Mouse (Mus musculus): ENCODE results near the gene Cbl.
A peak's percentile ranks its signal among the peaks of the same experiment; 100 is the strongest.

The Cbl gene

GRCm38 (mm10) chr9:44127351-44127801 is 106.5 kb downstream of the Cbl start:
- no peak for DNase-seq

DNA sequence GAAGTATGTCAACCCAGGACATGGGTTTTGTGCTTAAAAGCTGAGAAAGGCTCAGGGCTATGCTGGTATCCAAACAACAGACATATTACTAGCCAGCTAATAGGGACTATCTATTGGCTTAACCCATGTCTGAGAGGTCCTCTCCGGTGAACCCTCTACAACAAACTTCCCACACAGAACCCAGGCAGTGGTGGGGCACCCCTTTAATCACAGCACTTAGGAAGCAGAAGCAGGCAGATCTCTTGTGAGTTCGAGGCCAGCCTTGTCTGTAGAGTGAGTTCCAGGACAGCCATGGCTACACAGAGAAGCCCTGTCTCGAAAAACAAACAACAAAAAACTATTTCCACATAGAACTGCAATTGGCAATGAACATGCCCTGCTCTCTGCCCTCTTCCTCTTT is 107.1 kb downstream of the Cbl start:
- no peak for DNase-seq

DNA sequence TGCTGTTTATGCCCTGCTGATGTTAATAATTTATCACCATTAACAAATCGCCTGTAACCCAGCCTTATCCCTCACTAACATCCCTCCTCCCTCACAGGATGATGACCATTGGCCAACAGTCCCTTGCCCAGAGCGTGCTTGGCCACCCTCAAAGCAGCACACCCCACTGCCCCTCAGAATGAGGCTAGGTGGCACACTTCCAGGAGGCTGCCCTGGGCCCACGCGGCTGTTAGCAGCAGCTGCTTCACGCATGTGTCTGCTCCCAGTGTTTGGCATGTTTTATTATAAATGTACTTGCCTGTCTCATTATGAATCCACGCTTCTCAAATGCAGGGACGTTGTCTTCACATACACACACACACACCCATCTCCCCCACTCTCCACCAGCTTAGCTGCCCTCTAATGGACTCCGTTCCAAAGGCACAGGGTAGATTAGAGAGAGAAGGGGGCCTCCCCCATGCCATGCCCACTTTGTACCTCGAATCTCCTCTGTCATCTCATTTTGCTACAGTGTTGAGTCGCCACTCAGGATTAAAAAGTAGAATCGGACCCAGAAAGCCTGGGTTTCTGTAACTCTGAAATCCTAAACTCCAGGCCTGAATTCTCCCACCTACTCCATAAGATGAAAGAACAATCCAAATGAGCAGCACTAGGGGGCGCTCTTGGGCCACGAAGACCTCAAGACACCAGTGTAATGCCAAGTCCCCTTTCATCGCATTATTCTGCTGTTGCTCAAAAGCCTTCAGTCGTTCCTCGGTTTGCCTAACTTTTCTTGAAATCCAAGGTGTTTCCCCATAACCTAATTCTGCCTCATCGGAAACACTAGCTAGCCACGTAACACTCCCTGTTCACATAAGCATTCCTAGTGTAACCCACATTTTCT is 108.1 kb downstream of the Cbl start:
- DNase-seq: peak; percentile 94

DNA sequence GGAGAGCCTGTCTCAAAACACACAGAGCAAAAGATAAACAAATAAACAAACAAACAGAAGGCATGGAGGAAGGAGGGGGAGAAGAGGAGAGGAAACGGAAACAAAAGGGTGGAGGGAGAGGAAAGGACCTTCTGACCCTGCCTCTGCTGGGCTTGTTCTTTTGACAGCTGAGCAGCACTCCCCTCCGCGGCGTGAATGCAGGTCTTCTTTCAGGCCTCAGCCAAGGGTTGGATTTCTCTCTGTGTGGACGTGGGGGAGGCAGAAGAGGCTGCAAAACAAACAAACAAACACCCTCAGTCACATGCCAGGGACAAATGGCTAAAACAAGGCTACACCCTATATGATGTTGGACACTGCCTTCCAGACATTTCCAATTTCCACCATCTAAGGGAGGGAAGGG is 108.8 kb downstream of the Cbl start:
- no peak for DNase-seq

DNA sequence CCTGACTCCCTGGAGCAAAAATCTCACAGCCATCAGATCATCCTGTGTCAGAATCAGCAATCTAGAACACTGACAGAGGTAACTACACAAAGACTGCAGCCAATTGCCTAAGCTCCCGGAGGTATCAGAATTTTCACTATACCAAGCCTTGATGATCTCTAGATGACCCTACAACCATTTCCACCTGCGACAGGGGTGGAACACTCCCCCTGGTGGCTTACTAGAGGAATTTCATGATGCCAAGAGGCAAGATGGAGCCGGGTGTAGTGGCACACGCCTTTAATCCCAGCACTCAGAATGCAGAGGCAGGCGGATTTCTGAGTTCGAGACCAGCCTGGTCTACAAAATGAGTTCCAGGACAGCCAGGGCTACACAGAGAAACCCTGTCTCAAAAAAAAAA is 109.5 kb downstream of the Cbl start:
- no peak for DNase-seq

DNA sequence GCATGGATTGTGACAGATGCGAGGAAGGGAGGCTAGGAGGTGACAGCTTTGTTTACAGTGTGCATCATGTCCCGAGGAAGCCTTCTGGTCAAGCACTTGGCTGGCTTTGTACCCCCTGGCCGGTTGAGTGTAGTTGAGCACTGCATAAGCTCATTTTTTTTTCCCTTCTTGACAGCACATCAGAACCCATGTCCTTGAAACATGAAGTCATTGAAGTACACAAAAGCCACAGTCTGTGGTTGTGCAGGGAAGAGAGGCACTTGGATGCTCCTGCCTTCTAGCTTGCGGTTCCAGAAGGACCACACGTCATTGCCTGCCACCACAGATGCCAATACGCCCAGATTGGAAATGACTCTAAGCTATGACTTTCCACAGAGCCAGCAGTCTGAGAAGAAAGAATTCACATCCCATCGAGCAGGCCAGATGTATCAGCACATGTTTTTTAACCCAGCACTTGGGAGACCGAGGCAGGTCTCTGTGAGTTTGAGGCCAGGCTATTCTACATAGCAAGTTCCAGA is 113.8 kb downstream of the Cbl start:
- DNase-seq: no peak

GRCm38 (mm10) chr9:44119011-44119410 is 114.8 kb downstream of the Cbl start:
- no peak for DNase-seq

DNA sequence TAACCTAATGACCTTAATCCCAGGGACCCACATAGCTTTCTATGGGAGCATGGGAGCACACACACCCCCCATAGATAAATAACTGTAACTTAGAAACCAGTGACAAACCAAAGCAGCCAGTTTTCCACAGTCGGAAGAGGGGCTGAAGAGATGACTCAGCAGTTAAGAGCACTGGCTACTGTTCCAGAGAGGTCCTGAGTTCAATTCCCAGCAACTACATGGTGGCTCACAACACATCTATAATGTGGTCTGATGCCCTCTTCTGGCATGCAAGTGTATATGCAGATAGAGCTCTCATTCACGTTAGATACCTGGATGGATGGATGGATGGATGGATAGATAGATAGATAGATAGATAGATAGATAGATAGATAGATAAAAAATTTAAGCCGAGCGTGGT is 117.7 kb downstream of the Cbl start:
- no peak for DNase-seq

GRCm38 (mm10) chr9:44115599-44115998 is 118.2 kb downstream of the Cbl start:
- DNase-seq: no peak

GRCm38 (mm10) chr9:44114453-44114852 is 119.4 kb downstream of the Cbl start:
- DNase-seq: peak; percentile 45

DNA sequence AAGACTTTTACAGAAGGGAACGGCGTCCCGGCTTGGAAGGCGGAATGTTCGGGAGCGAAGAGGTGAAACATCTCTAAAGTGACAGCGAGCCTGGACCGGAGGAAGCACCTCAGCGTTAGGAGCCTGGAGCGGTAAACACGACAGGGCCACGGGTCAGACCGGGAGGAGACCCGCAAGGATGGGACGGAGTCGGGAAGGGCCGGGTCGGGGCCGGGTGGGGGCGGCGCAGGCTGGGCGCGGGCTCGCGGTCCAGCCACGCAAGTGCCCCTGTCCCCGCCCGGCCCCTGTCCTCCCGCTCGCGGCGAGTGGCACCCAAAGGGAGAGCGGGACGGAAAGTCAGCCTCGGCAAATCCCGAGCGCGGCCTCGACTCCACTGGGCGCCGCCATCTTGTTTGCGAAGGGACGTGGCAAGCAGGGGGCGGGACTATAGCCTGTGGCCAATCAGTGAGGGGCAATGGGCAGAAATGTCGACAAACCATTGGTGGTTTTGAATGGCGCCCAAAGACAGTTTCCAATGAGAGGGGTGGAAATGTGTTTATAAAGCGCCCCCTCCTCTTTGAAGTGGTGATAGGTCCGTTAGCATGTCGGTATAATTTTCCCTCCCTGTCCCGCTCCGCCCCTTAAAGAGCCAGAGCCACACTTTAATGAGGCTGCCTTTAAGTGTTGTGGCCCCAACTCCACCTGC is 120.6 kb downstream of the Cbl start, which contains the start of the genes Gm49380 and Rnf26:
Gene Gm49380 (minus strand): TSS at position 396 of the 685 bp plus-strand sequence.
Gene Rnf26 (minus strand): TSS at position 413 of the 685 bp plus-strand sequence.
- DNase-seq: peak; percentile 99

- peak; percentile 39 for DNase-seq
These were observed 121.9 kb downstream of the Cbl start for GRCm38 (mm10) chr9:44111909-44112308.

- DNase-seq: peak; percentile 91
These were observed 124.3 kb downstream of the Cbl start for GRCm38 (mm10) chr9:44109360-44110095.

- DNase-seq: peak; percentile 51
These were observed 125.4 kb downstream of the Cbl start for GRCm38 (mm10) chr9:44108269-44109055.

- DNase-seq: peak; percentile 64
These were observed 126.2 kb downstream of the Cbl start for GRCm38 (mm10) chr9:44107557-44108179.

DNA sequence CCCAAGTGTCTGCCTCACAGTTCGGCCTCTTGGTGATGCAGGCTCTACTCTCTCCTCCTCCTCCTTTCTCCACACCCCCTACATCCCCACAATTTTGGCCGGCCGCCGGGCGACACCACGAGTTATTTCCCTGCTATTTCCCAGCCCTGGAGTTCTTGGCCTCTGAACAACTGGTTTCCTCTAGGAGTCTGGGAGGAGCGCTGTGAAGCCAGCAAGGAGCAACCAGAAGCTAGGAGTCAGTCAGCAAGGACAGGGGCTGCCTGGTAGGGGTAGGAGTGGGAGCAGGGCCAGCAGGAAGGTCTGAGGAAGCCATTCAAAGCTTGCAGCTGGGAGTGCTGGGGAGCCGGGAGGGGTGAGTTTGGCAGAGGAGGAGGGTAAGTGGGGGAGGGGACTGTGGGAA is 126.7 kb downstream of the Cbl start, which contains the start of gene C1qtnf5:
Gene C1qtnf5 (plus strand): TSS at position 136 of the 400 bp plus-strand sequence.
- peak; percentile 72 for DNase-seq

- DNase-seq: peak; percentile 61
These were observed 127.3 kb downstream of the Cbl start for GRCm38 (mm10) chr9:44106596-44106995.

DNA sequence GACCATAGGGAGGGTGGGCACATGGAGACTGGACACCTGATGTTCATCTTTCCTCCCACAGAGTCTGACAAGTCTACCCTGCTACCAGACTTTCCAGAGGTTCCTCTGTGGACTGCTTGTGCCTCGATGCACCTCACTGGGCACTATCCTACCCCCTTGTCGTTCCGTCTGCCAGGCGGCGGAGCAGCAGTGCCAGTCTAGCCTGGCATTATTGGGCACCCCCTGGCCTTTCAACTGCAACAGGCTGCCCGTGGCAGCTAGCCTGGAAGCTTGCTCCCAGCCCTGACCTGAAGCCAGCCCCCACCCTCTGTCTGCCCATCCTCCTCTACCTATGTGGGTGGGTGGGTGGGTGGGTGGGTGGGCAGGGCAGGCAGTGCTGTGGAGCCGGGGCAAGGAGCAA is 127.7 kb downstream of the Cbl start:
- peak; percentile 41 for DNase-seq

DNA sequence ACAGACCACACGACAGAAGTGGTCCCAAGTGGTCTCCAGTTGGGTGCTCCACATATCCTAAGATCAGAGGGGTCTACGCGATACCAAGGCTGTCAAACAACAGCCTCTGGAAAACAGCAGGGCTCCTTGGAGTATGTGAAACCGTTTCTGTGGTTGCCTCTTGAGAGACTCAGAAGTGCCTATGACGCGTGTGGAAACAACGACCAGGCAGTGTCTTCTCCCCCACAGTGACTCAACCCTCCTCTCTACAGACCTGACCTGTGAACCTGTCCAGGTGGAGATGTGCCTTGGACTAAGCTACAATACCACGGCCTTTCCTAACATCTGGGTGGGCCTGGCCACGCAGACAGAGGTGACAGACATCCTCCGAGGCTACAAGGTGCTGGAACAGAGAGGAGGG is 128.1 kb downstream of the Cbl start:
- DNase-seq: peak; percentile 40

- no peak for DNase-seq
These were observed 129.0 kb downstream of the Cbl start for GRCm38 (mm10) chr9:44104881-44105280.

GRCm38 (mm10) chr9:44101490-44101889 is 132.4 kb downstream of the Cbl start, which contains the start of gene Mfrp:
Mfrp (plus strand) TSS chr9:44101729.
- DNase-seq: no peak
